Mouse (Mus musculus) liver, postnatal 0 days (tissue): ENCODE measurements at regions not wholly inside any gene's neighbourhood (a gene's known extent, or its start where the extent isn't known, plus 50 kb on each side); places are given as distances from the start of the nearest gene placed in this dataset.

Experiments used
- ATAC-seq: fragments of 200-750 bp; cut with Nextera tagmentation; 2 replicates; pipeline ENCODE4 v1.8.0; 2017; ENCODE audit warnings: mild to moderate bottlenecking, moderate library complexity
- DNase-seq: peaks from one replicate; pipeline ENCODE4 v3.0.0-alpha.2; 2016
- H3K27ac ChIP-seq: fragments of 300-500 bp; sonication (generic); 2 replicates; pipeline ENCODE4 v1.5.1; 2014; ENCODE audit warnings: antibody characterized with exemption, moderate library complexity, mild to moderate bottlenecking, low read depth
- H3K27me3 ChIP-seq: fragments of 300-500 bp; sonication (generic); 2 replicates; pipeline ENCODE4 v1.6.1; 2014; ENCODE audit warnings: low read length, control low read depth, mixed read lengths; ENCODE audit not compliant: insufficient read depth
- H3K36me3 ChIP-seq: fragments of 300-500 bp; sonication (generic); replicated peaks from 2 replicates; pipeline ENCODE4 v1.6.1; 2014; ENCODE audit warnings: mild to moderate bottlenecking, control low read depth, low read length, moderate library complexity, mixed read lengths; ENCODE audit not compliant: insufficient read depth
- H3K4me1 ChIP-seq: fragments of 300-500 bp; sonication (generic); 2 replicates; pipeline ENCODE4 v1.6.1; 2014; ENCODE audit warnings: antibody characterized with exemption, mild to moderate bottlenecking, control low read depth; ENCODE audit not compliant: insufficient read depth
- H3K4me2 ChIP-seq: fragments of 300-500 bp; sonication (generic); 2 replicates; pipeline ENCODE4 v1.6.1; 2014; ENCODE audit warnings: low read depth, mild to moderate bottlenecking, low read length, moderate library complexity, mixed read lengths
- H3K4me3 ChIP-seq: fragments of 300-500 bp; sonication (generic); 2 replicates; pipeline ENCODE4 v1.5.1; 2014; ENCODE audit warnings: low read depth, low read length
- H3K9ac ChIP-seq: fragments of 300-500 bp; sonication (generic); replicated peaks from 2 replicates; pipeline ENCODE4 v1.6.1; 2014; ENCODE audit warnings: mild to moderate bottlenecking, moderate library complexity
- H3K9me3 ChIP-seq: fragments of 300-500 bp; sonication (generic); 2 replicates; pipeline ENCODE4 v1.6.1; 2016; ENCODE audit warnings: mild to moderate bottlenecking, control low read depth, low read length, mixed read lengths
- CTCF ChIP-seq: sonication (generic); IDR thresholded peaks from 2 replicates; pipeline ENCODE4 v1.5.1; 2016; ENCODE audit warnings: antibody characterized with exemption, low read depth
- EP300 ChIP-seq: IDR thresholded peaks from 2 replicates; pipeline ENCODE4 v1.6.1; 2016; ENCODE audit warnings: antibody characterized with exemption, low read depth, mild to moderate bottlenecking
- WGBS: fragments of 180-500 bp; shearing (Covaris S2); extraction: QIAGEN DNeasy Blood & Tissue Kit; methylation state at CpG from one replicate; pipeline ENCODE4 v1.1.7; 2014; ENCODE audit not compliant: insufficient replicate concordance; 5-methylcytosine and 5-hydroxymethylcytosine counted together

DNA sequence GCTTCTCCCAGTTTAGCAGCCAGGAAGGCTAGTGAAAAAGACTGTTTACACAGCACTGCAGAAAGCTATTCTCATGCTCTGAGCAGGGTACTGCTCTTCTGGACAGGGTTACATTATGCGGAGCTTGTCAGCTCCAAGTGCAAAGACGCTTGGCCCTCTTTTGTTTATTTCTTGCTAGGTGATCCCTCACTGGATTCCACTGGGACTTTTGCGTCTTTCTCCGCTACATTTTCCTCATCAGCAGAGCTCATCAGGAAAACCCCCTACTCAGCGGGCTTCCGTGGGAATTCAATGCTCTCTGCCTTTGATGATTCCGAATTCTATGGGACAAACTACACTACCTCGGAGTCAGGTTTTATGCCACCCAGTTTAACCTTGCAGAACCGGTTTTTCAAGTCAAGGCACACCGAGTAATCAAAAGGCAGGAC lies 172.0 kb downstream of the Qdpr start:
- ATAC-seq (no peak), DNase-seq (no peak)
- Histone ChIP-seq H3K4me1 (no peaks in the 10 kb centered on the region), H3K4me3 (0 out of 2 replicates have a peak overlapping the region, but pooled peaks have one; percentile 13), H3K27ac (no peak overlapping the region), H3K36me3 (no peaks in the 10 kb centered on the region), H3K27me3 (no peaks in the 10 kb centered on the region), H3K9me3 (no peaks in the 10 kb centered on the region), H3K9ac (no peak overlapping the region), H3K4me2 (peak overlapping the region; percentile 50)
- 15% methylated on average over 10 of the region's 10 CpGs for WGBS
- TF ChIP-seq EP300, result no peak
- TF ChIP-seq CTCF, result no peak

DNA sequence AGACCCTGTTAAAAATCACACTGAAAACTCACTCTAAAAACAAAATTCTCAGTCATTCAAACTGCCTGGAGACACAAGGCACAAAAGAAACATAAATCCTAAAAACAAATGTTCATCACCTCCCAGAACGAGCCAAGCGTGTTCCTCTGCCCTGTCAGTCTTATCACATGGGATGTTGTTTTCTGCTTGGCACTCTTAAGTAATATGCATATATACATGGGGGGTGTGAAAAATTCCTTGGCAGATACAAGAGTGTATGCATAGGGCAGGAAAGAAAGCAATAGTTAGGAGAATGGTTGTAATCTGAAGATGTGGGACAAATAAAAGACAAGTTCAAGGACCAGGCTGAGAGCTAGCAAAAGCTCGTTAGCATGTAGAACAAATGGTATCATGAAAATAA lies 179.4 kb downstream of the Qdpr start:
- H3K4me1 ChIP-seq, result no peaks in the 10 kb centered on the region
- H3K27ac ChIP-seq, result no peak overlapping the region
- H3K36me3 ChIP-seq, result no peaks in the 10 kb centered on the region
- TF ChIP-seq CTCF (no peak), EP300 (no peak)
- no peaks in the 10 kb centered on the region for H3K9me3 ChIP-seq
- no peak overlapping the region for H3K9ac ChIP-seq
- H3K4me2 ChIP-seq, result no peak overlapping the region
- no peak for ATAC-seq
- no peak overlapping the region for H3K4me3 ChIP-seq
- 62% methylated on average over 3 of the region's 3 CpGs for WGBS
- no peak for DNase-seq
- no peaks in the 10 kb centered on the region for H3K27me3 ChIP-seq

DNA sequence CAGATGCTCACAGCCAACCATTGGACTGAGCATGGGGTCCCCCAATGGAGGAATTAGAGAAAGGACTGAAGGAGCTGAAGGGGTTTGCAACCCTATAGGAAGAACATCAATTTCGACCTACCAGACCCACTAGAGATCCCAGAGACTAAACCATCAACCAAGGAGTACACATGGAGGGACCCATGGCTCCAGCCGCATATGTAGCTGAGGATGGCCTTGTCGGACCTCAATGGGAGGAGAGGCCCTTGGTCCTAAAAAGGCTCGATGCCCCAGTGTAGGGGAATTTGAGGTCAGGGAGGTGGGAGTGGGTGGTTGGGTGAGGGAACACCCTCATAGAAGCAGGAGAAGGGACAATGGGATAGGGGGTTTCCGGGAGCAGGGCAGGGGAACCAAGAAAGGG lies 180.6 kb downstream of the Qdpr start:
- Histone ChIP-seq H3K4me3 (no peak overlapping the region), H3K27me3 (no peaks in the 10 kb centered on the region), H3K27ac (no peak overlapping the region), H3K4me1 (no peaks in the 10 kb centered on the region), H3K4me2 (no peak overlapping the region), H3K9me3 (no peaks in the 10 kb centered on the region), H3K36me3 (no peaks in the 10 kb centered on the region), H3K9ac (no peak overlapping the region)
- ATAC-seq, result no peak
- TF ChIP-seq EP300 (no peak), CTCF (no peak)
- WGBS, result 68% methylated on average over 5 of the region's 5 CpGs
- no peak for DNase-seq

DNA sequence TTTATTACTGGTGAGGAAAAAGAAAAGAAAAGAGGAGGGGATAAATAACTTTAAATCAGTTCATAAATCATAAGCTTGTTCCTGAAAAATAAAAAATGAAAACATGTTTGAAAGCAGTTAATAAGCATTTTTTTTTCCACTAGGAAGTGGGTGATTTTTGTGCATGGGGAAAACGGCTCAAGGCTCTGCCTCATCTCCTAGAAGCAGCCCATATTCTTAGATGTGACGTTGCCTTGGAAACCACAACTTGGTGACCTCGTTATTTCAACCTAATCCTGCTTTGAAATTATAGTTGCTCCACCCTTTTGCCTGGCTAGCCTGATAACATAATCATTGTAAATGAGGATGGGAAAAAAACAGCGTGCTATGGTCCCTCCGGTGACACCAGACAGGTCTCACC lies 183.1 kb downstream of the Qdpr start:
- no peak for DNase-seq
- Histone ChIP-seq H3K9me3 (no peaks in the 10 kb centered on the region), H3K27ac (no peak overlapping the region), H3K27me3 (no peaks in the 10 kb centered on the region), H3K36me3 (no peaks in the 10 kb centered on the region), H3K4me3 (no peak overlapping the region), H3K4me2 (no peak overlapping the region), H3K4me1 (no peaks in the 10 kb centered on the region), H3K9ac (no peak overlapping the region)
- ATAC-seq, result no peak
- TF ChIP-seq CTCF, result no peak
- no peak for TF ChIP-seq EP300
- WGBS, result 61% methylated on average over 5 of the region's 5 CpGs

DNA sequence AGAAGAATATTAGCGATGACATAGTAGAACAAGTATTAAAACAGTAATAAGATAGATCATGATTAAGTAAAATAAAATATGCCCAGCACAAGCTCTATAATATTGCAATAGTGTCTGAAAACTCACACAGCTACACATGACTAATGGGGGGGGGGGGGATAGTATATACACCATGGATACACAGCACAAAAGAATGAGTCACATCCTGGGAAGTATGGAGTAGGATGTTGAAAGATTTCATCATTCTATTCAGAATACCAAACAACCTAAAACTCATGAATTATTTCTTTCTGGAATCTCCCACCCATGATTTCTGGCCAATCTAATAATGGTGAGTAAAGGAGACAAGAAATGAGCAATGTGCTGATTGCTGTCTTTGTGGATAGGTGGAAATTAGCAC lies 191.6 kb downstream of the Qdpr start:
- TF ChIP-seq CTCF (no peak), EP300 (no peak)
- WGBS, result 83% methylated on average over 1 of the region's 1 CpGs
- no peak for ATAC-seq

DNA sequence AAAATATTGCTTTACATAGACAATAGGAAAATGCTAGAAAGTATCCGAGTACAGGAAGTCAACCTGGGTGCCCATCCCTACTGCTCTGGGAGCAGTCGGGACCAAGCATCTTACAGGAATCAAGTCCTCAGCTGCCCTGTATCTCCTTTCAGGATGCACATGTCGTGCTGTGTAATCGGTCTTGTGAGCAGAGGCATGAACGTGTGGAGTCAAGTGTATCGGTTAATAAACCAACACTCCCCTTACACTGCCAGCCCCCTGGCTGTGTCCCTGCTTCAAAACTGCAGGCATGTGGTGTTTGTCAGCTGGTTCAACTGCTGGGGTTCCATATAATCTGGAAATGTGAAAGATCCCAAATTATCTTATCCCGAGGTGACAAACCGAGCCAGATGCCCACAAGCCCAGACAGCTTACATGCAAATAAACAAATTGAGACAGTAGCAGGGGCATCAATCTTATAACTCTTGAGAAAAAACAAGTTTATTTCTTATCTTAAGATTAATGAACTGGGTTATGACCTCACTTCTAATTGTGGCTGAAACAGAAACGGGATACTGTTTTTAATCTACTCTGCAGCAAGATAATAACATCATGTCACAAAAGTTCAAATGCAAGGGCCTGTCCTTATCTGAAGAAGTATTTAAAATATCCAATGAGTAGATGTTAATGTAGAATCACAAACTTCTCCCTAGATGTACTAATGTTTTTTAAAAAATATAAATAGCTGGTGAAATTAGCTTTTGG lies 193.6 kb downstream of the Qdpr start:
- Histone ChIP-seq H3K9me3 (no peaks in the 10 kb centered on the region), H3K36me3 (no peaks in the 10 kb centered on the region), H3K27ac (no peak overlapping the region), H3K4me2 (no peak overlapping the region), H3K27me3 (no peaks in the 10 kb centered on the region), H3K4me1 (no peaks in the 10 kb centered on the region), H3K4me3 (no peak overlapping the region), H3K9ac (no peak overlapping the region)
- no peak for ATAC-seq
- TF ChIP-seq CTCF (no peak), EP300 (no peak)
- no peak for DNase-seq
- 60% methylated on average over 9 of the region's 9 CpGs for WGBS

More for the DNA sequence above, 191.6 kb downstream of the Qdpr start:
- no peak overlapping the region for H3K27ac ChIP-seq
- H3K4me3 ChIP-seq, result no peak overlapping the region
- no peaks in the 10 kb centered on the region for H3K36me3 ChIP-seq
- no peak overlapping the region for H3K9ac ChIP-seq
- no peaks in the 10 kb centered on the region for H3K27me3 ChIP-seq
- H3K9me3 ChIP-seq, result no peaks in the 10 kb centered on the region
- no peak for DNase-seq
- H3K4me1 ChIP-seq, result no peaks in the 10 kb centered on the region
- no peak overlapping the region for H3K4me2 ChIP-seq
